Mouse (Mus musculus) CH12.LX (cell line): Measurements from ENCODE around the gene C1ra.
"Not testable (repeated sequence)": the region's sequence is repeated elsewhere in the genome, so short reads cannot be mapped to it uniquely, and the experiment has no call there.

Experiments used
- BHLHE40 ChIP-seq: IDR thresholded peaks from 2 replicates; pipeline ENCODE4 v1.6.1; 2011; ENCODE audit warnings: mild to moderate bottlenecking, low read depth, low read length, improper control_type of control experiment
- CHD1 ChIP-seq: IDR thresholded peaks from 2 replicates; pipeline ENCODE4 v1.6.1; 2012; ENCODE audit warnings: low read depth, low read length, improper control_type of control experiment, inconsistent platforms
- CTCF ChIP-seq, 2 experiments: IDR thresholded peaks in 1 of 2; conservative IDR thresholded peaks in 1 of 2; 2 replicates each; pipeline ENCODE4 v1.5.1; 2011 to 2012; ENCODE audit warnings: low read depth in 2 of 2, low read length in 2 of 2, improper control_type of control experiment in 1 of 2, inconsistent platforms in 1 of 2, mild to moderate bottlenecking in 1 of 2, moderate library complexity in 1 of 2
- EP300 ChIP-seq: IDR thresholded peaks from 2 replicates; pipeline ENCODE4 v1.6.1; 2011; ENCODE audit warnings: low read length, improper control_type of control experiment
- GABPA ChIP-seq: IDR thresholded peaks from 2 replicates; pipeline ENCODE4 v1.6.1; 2012; ENCODE audit warnings: low read depth, low read length, improper control_type of control experiment, inconsistent platforms; ENCODE audit not compliant: insufficient replicate concordance
- MAX ChIP-seq: IDR thresholded peaks from 2 replicates; pipeline ENCODE4 v1.6.1; 2011; ENCODE audit warnings: low read length, improper control_type of control experiment
- NRF1 ChIP-seq: IDR thresholded peaks from 2 replicates; pipeline ENCODE4 v1.6.1; 2014; ENCODE audit warnings: low read depth, mild to moderate bottlenecking, inconsistent platforms, low read length, improper control_type of control experiment, moderate library complexity
- POLR2A ChIP-seq: IDR thresholded peaks from 2 replicates; pipeline ENCODE4 v1.6.1; 2011; ENCODE audit warnings: low read depth, mild to moderate bottlenecking, improper control_type of control experiment, low read length
- POLR2AphosphoS2 ChIP-seq: IDR thresholded peaks from 2 replicates; pipeline ENCODE4 v1.6.1; 2011; ENCODE audit warnings: low read depth, low read length, improper control_type of control experiment
- UBTF ChIP-seq: IDR thresholded peaks from 2 replicates; pipeline ENCODE4 v1.6.1; 2012; ENCODE audit warnings: low read depth, mild to moderate bottlenecking, inconsistent platforms, low read length, improper control_type of control experiment, moderate library complexity

GRCm38 (mm10) chr6:124471783-124472638 lies 40.2 kb upstream of the C1ra start:
- TF ChIP-seq MAX; CHD1; CTCF (conservative IDR thresholded peaks at IDR 0.05 in 1 of 2, IDR thresholded peaks at IDR 0.05 in 1 of 2; ENCODE audit: low read depth in 2 of 2, low read length in 2 of 2); NRF1; BHLHE40; GABPA; POLR2AphosphoS2; POLR2A; UBTF; EP300: not testable (repeated sequence)
